ENCODE assay signal across 7 mouse cellular contexts in the genomic region with DNA sequence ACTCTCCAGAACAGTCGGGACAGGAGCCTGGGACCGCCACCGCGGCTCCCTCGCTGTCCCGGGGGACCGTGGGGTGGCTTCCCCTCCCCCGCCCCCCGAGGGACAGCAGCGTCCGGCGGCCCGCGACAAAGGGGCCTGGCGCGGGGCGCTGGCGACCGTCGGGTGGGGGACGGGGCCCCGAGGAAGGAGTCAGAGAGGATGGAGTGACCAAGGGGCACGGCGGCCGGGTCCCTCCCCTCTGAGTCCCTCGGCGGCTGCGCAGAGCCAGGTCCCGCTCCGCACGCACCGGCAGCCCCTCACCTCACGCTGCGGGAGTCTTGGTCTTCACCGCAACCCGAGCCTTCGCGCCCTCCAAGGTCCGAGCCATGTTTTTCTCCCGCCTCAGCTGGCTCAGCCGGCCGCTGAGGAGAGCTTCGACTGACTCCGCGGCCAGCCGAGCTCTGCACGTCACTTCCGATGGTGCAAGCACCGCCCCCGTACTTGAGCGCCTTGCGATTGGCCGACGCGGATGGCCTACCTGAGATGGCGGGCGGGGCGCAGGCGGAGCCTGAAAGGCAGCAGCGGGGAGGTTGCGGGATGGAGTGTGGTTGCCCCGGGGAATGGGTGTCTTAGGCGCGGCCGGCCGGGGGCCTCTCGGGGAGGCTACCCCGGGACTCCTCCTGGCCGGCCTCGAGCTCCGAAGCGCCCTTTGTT. TPM values are rescaled to one million over a fixed set of nuclear protein-coding genes. Genes with fewer than 3 reads are reported as not detected.
DNase-seq lines count a peak whose midpoint lies in the region; ATAC-seq lines count a peak whose summit lies in the region.

Gene Pik3c2a, minus strand, starts transcription at position 446 of the 693 bp plus-strand sequence.

- no peaks in the 10 kb centered on the region for H3K36me3 ChIP-seq in intestine, embryonic 15.5 days
- H3K36me3 ChIP-seq in midbrain, embryonic 10.5 days = peaks cover 11% of the 10 kb centered on the region

- H3K4me1 ChIP-seq in intestine, embryonic 15.5 days (replicated peaks) = peaks cover 8% of the 10 kb centered on the region; the same call in 1 of the 2 replicates
- peaks cover 34% of the 10 kb centered on the region for H3K4me1 ChIP-seq in midbrain, embryonic 10.5 days

- ATAC-seq in intestine, embryonic 15.5 days = peak; percentile 98

- DNase-seq in adrenal gland, adult 18-20 months (ENCODE audit: low spot score in 2 of 2) = peak; percentile 93 to 94
- peak; percentile 99 for DNase-seq in embryo, embryonic 11 days
- peak; percentile 94 for DNase-seq in gastrocnemius, postnatal 25 days
- peak; percentile 95 to 98 for DNase-seq in left cerebral cortex, postnatal 25 days (ENCODE audit: low spot score in 2 of 2)
- peak; percentile 97 for DNase-seq in midbrain, embryonic 10.5 days (ENCODE audit: low spot score)
- peak; percentile 93 for DNase-seq in right cerebral cortex, postnatal 4 days

- WGBS in intestine, embryonic 15.5 days = under 1% methylated on average over 57 of the region's 72 CpGs
- WGBS in midbrain, embryonic 10.5 days = under 1% methylated on average over 70 of the region's 72 CpGs

- H3K27ac ChIP-seq in intestine, embryonic 15.5 days = peak within 1 kb of the TSS; percentile 93
- H3K27ac ChIP-seq in midbrain, embryonic 10.5 days (replicated peaks) = peak within 1 kb of the TSS; percentile 97

- no peaks in the 10 kb centered on the region for H3K9me3 ChIP-seq in intestine, embryonic 15.5 days
- no peaks in the 10 kb centered on the region; the same call in 1 of the 2 replicates for H3K9me3 ChIP-seq in midbrain, embryonic 10.5 days (replicated peaks)

- peak within 1 kb of the TSS; percentile 82 for H3K4me2 ChIP-seq in intestine, embryonic 15.5 days (replicated peaks)

- H3K27me3 ChIP-seq in intestine, embryonic 15.5 days (replicated peaks) = no peaks in the 10 kb centered on the region
- H3K27me3 ChIP-seq in midbrain, embryonic 10.5 days (ENCODE audit: low read depth, poor library complexity, severe bottlenecking) = no peaks in the 10 kb centered on the region

- peak within 1 kb of the TSS; percentile 98 for H3K4me3 ChIP-seq in intestine, embryonic 15.5 days (replicated peaks)
- H3K4me3 ChIP-seq in midbrain, embryonic 10.5 days = peak within 1 kb of the TSS; percentile 96

- intact Hi-C loops in left cerebral cortex, postnatal 25 days (cut with DNase I) = loop anchor here (5.0 kb wide), 1 partner anchor 59 kb away; the partner anchor contains the start of gene Nucb2

- H3K9ac ChIP-seq in intestine, embryonic 15.5 days = peak within 1 kb of the TSS; percentile 90

RNA-seq across cellular contexts. Expression of gene Pik3c2a, which starts in this region (rescaled TPM):
- 10 to 100 TPM; 27.7 to 28.7 TPM for total RNA-seq in adrenal gland, adult 18-20 months (2021)
- total RNA-seq in gastrocnemius, postnatal 25 days (2021) = 1 to 10 TPM; 6.4 to 6.9 TPM
- 22.3 and 24.5 TPM in 2 replicates for polyA plus RNA-seq in intestine, embryonic 15.5 days (2015; fragmentation: Nextera tagmentation; extraction: Ambion mirVana)
- total RNA-seq in left cerebral cortex, postnatal 25 days (2021) = 10 to 100 TPM; 22.3 to 27.9 TPM
- polyA plus RNA-seq in midbrain, embryonic 10.5 days (2016; fragmentation: Nextera tagmentation; extraction: Ambion mirVana) = 23.2 and 28.6 TPM in 2 replicates

Comparison
In these comparisons a context has a peak if more than half of its experiments do, and no peak if none do; other contexts are left out.
1. Peak in every context shown above with its lines: DNase-seq, ATAC-seq, H3K4me3 ChIP-seq and H3K27ac ChIP-seq.